Mouse (Mus musculus) heart, postnatal 25 days (tissue): ENCODE results near the gene Gm20388. TPM values are rescaled to one million over a fixed set of nuclear protein-coding genes. Genes with fewer than 3 reads are reported as not detected.

Experiments
- DNase-seq: peaks from one replicate; pipeline ENCODE4 v3.0.0; 2022; ENCODE audit warnings: low spot score
- intact Hi-C: fragments of 180-260 bp; cut with DNase I; formaldehyde crosslinking; loops from one replicate; pipeline ENCODE4 v1.15.1; 2025
- total RNA-seq, 2 experiments: library from RNA; stranded (reverse); gene quantifications; 2 replicates each; pipeline ENCODE4 v1.2.3; 2021

The Gm20388 gene
- total RNA-seq, 2 experiments from 2014 or later = 2.7 TPM; not detected in 1

GRCm38 (mm10) chr8:122347811-122348552, 2437.3 kb downstream of the Gm20388 start:
- intact Hi-C loops = loop anchor here (2.0 kb wide), 1 partner anchor 21 kb away; no protein-coding TSS in a partner anchor
- no peak for DNase-seq

GRCm38 (mm10) chr8:122349357-122350297, 2439.0 kb downstream of the Gm20388 start:
- DNase-seq = no peak
- intact Hi-C loops = loop anchor here (2.0 kb wide), 1 partner anchor 19 kb away; no protein-coding TSS in a partner anchor

- intact Hi-C loops = no loop called here
- DNase-seq = no peak
Measured at GRCm38 (mm10) chr8:122350309-122351089, 2439.9 kb downstream of the Gm20388 start.

GRCm38 (mm10) chr8:122354157-122354556, 2443.5 kb downstream of the Gm20388 start:
- intact Hi-C loops = no loop called here
- DNase-seq = no peak

- intact Hi-C loops = no loop called here
- no peak for DNase-seq
Measured at GRCm38 (mm10) chr8:122355642-122356606, 2445.3 kb downstream of the Gm20388 start.

- intact Hi-C loops = no loop called here
- no peak for DNase-seq
Measured at GRCm38 (mm10) chr8:122357202-122357601, 2446.6 kb downstream of the Gm20388 start.

- intact Hi-C loops = no loop called here
- DNase-seq = no peak
Measured at GRCm38 (mm10) chr8:122357641-122358040, 2447.0 kb downstream of the Gm20388 start.

GRCm38 (mm10) chr8:122359111-122359775, 2448.6 kb downstream of the Gm20388 start:
- DNase-seq = no peak
- intact Hi-C loops = no loop called here

GRCm38 (mm10) chr8:122360696-122361416, 2450.2 kb downstream of the Gm20388 start, which contains the start of gene Trhr2:
Trhr2 (minus strand) TSS chr8:122360746.
- intact Hi-C loops = no loop called here
- DNase-seq = no peak

- intact Hi-C loops = no loop called here
- no peak for DNase-seq
Measured at GRCm38 (mm10) chr8:122362271-122362670, 2451.6 kb downstream of the Gm20388 start.

GRCm38 (mm10) chr8:122362967-122363366, 2452.3 kb downstream of the Gm20388 start:
- no peak for DNase-seq
- intact Hi-C loops = no loop called here

- intact Hi-C loops = loop anchor here (2.0 kb wide), 1 partner anchor 20 kb away; no protein-coding TSS in a partner anchor
Measured at GRCm38 (mm10) chr8:122368494-122368893, 2457.9 kb downstream of the Gm20388 start.

GRCm38 (mm10) chr8:122369665-122370064, 2459.0 kb downstream of the Gm20388 start:
- peak; percentile 13 for DNase-seq
- intact Hi-C loops = loop anchor here (1.0 to 2.0 kb wide), 2 partner anchors 21 to 96 kb away; no protein-coding TSS in a partner anchor

More at GRCm38 (mm10) chr8:122368494-122368893, 2457.9 kb downstream of the Gm20388 start:
- DNase-seq = no peak

- intact Hi-C loops = no loop called here
- DNase-seq = no peak
Measured at GRCm38 (mm10) chr8:122371706-122372105, 2461.1 kb downstream of the Gm20388 start.

- no peak for DNase-seq
- intact Hi-C loops = loop anchor here (5.0 kb wide), 1 partner anchor 57 kb away; the partner anchor contains the start of gene Cyba
Measured at GRCm38 (mm10) chr8:122375320-122375719, 2464.7 kb downstream of the Gm20388 start.

GRCm38 (mm10) chr8:122375751-122376364, 2465.2 kb downstream of the Gm20388 start:
- intact Hi-C loops = loop anchor here (5.0 kb wide), 1 partner anchor 56 kb away; the partner anchor contains the start of gene Cyba
- no peak for DNase-seq
